Mouse (Mus musculus) cerebellum, adult 2 months (tissue): ENCODE results near the gene Nkrf.

Source experiments
- CTCF ChIP-seq: fragments of 200-500 bp; IDR thresholded peaks from 2 replicates; pipeline ENCODE4 v1.5.1; 2011; ENCODE audit warnings: low read depth, mild to moderate bottlenecking, control low read depth, low read length, moderate library complexity, borderline replicate concordance; ENCODE audit not compliant: insufficient read depth
- POLR2A ChIP-seq: fragments of 200-500 bp; IDR thresholded peaks from 2 replicates; pipeline ENCODE4 v1.6.1; 2011; ENCODE audit warnings: low read length, control low read depth, borderline replicate concordance; ENCODE audit not compliant: insufficient read depth

- no peak for TF ChIP-seq POLR2A
- no peak for TF ChIP-seq CTCF
Observed at GRCm38 (mm10) chrX:36847152-36847551, 55.5 kb downstream of the Nkrf start.
